Mouse (Mus musculus) embryonic facial prominence, embryonic 15.5 days (tissue): ENCODE measurements around the gene Pacsin3. TPM values are rescaled to one million over a fixed set of nuclear protein-coding genes. Genes with fewer than 3 reads are reported as not detected.

Source experiments
- ATAC-seq: fragments of 200-750 bp; cut with Nextera tagmentation; 2 replicates; pipeline ENCODE4 v1.8.0; 2017; ENCODE audit warnings: low read depth, moderate TSS enrichment; ENCODE audit not compliant: insufficient number of reproducible peaks, low FRiP score, low TSS enrichment
- H3K27ac ChIP-seq: fragments of 300-500 bp; sonication (generic); replicated peaks from 2 replicates; pipeline ENCODE4 v1.5.1; 2015; ENCODE audit warnings: mild to moderate bottlenecking, inconsistent platforms
- H3K27me3 ChIP-seq: fragments of 300-500 bp; sonication (generic); 2 replicates; pipeline ENCODE4 v1.6.1; 2015; ENCODE audit warnings: inconsistent platforms
- H3K36me3 ChIP-seq: fragments of 300-500 bp; sonication (generic); 2 replicates; pipeline ENCODE4 v1.6.1; 2015; ENCODE audit warnings: mild to moderate bottlenecking, inconsistent platforms
- H3K4me1 ChIP-seq: fragments of 300-500 bp; sonication (generic); 2 replicates; pipeline ENCODE4 v1.6.1; 2015; ENCODE audit warnings: inconsistent platforms
- H3K4me2 ChIP-seq: fragments of 300-500 bp; sonication (generic); replicated peaks from 2 replicates; pipeline ENCODE4 v1.6.1; 2015; ENCODE audit warnings: mild to moderate bottlenecking, inconsistent platforms
- H3K4me3 ChIP-seq: fragments of 300-500 bp; sonication (generic); replicated peaks from 2 replicates; pipeline ENCODE4 v1.5.1; 2015; ENCODE audit warnings: mild to moderate bottlenecking, inconsistent platforms
- H3K9ac ChIP-seq: fragments of 300-500 bp; sonication (generic); 2 replicates; pipeline ENCODE4 v1.6.1; 2015; ENCODE audit warnings: inconsistent platforms
- H3K9me3 ChIP-seq: fragments of 300-500 bp; sonication (generic); replicated peaks from 2 replicates; pipeline ENCODE4 v1.6.1; 2016; ENCODE audit warnings: inconsistent platforms
- WGBS: fragments of 180-500 bp; shearing (Covaris S2); methylation state at CpG from one replicate; pipeline ENCODE4 v1.1.7; 2015; 5-methylcytosine and 5-hydroxymethylcytosine counted together
- polyA plus RNA-seq: library from polyadenylated mRNA; unstranded; fragments of >200 nt; fragmentation: Nextera tagmentation; extraction: Ambion mirVana; gene quantifications from 2 replicates; pipeline ENCODE4 v1.2.1, GENCODE M21; 2015

Pacsin3 gene
- polyA plus RNA-seq, 1 experiment from 2014 or later: 55.1 TPM

DNA sequence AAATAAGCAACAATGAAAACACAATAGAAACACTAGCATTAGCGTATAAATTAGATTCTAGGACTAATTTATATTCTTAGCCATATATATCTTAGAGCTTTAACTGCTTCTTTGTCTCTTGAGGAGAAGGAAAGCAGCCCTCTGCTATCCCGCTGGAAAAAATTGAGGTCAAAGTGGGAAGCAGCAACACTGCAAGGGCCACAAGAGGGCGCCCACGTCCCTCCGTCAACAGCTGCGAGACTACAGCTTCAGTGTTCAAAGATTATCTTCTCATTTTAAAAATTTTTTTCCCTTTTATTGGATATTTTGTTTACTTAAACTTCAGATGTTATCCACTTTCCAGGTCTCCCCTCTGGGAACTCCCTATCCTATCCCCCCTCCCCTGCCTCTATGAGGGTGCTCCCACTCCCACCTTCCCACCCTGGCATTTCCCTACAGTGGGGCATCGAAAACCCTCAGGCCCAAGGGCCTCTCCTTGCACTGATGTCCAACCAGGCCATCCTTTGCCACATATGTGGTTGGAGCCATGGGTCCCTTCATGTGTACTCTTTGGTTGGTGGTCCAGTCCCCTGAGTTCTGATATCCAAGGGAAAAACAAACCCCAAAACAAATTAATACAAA lies 30.2 kb downstream of the Pacsin3 start:
- Histone ChIP-seq H3K4me1 (peaks cover 7% of the 10 kb centered on the region), H3K9ac (no peak overlapping the region), H3K27ac (no peak overlapping the region), H3K4me2 (no peak overlapping the region), H3K4me3 (no peak overlapping the region), H3K27me3 (no peaks in the 10 kb centered on the region), H3K36me3 (no peaks in the 10 kb centered on the region), H3K9me3 (no peaks in the 10 kb centered on the region)
- 15% methylated on average over 7 of the region's 7 CpGs for WGBS
- ATAC-seq: no peak

DNA sequence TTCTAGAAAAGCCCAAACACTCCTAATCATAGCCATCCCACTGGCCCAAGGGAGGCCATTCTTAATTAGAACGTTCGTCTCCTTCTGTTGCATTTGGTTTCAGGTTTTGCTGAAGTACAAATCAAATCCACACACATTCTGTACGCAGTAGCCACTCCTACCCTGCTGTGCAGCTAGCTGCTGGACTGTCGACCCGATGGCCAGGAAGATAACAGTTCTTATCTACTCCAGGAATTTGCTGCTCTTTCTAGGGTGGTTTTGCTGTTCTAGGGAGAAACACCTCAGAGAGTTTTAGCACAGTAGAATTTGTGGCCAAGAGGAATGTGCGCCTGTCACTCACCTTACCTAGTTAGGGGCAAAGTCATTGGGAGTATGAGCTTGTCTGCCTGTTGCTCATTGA lies 31.8 kb downstream of the Pacsin3 start:
- Histone ChIP-seq H3K4me1 (peaks cover 16% of the 10 kb centered on the region), H3K4me2 (no peak overlapping the region), H3K4me3 (no peak overlapping the region), H3K36me3 (no peaks in the 10 kb centered on the region), H3K27me3 (no peaks in the 10 kb centered on the region), H3K27ac (no peak overlapping the region), H3K9ac (no peak overlapping the region), H3K9me3 (no peaks in the 10 kb centered on the region)
- ATAC-seq: no peak
- WGBS: 47% methylated on average over 6 of the region's 6 CpGs

- Histone ChIP-seq H3K4me3 (no peak overlapping the region), H3K36me3 (no peaks in the 10 kb centered on the region), H3K9ac (no peak overlapping the region), H3K27me3 (no peaks in the 10 kb centered on the region), H3K4me1 (peaks cover 13% of the 10 kb centered on the region), H3K9me3 (no peaks in the 10 kb centered on the region), H3K4me2 (no peak overlapping the region), H3K27ac (peak overlapping the region; percentile 58)
- 34% methylated on average over 12 of the region's 12 CpGs for WGBS
- peak; percentile 56; the same call in 1 of the 2 replicates for ATAC-seq
Observed at GRCm38 (mm10) chr2:91291197-91292007, 35.6 kb downstream of the Pacsin3 start.

GRCm38 (mm10) chr2:91294226-91294625 lies 38.5 kb downstream of the Pacsin3 start:
- Histone ChIP-seq H3K27me3 (no peaks in the 10 kb centered on the region), H3K27ac (no peak overlapping the region), H3K9ac (no peak overlapping the region), H3K36me3 (no peaks in the 10 kb centered on the region), H3K4me3 (no peak overlapping the region), H3K9me3 (no peaks in the 10 kb centered on the region), H3K4me2 (no peak overlapping the region), H3K4me1 (peaks cover 17% of the 10 kb centered on the region)
- ATAC-seq: no peak
- 94% methylated on average over 3 of the region's 3 CpGs for WGBS

DNA sequence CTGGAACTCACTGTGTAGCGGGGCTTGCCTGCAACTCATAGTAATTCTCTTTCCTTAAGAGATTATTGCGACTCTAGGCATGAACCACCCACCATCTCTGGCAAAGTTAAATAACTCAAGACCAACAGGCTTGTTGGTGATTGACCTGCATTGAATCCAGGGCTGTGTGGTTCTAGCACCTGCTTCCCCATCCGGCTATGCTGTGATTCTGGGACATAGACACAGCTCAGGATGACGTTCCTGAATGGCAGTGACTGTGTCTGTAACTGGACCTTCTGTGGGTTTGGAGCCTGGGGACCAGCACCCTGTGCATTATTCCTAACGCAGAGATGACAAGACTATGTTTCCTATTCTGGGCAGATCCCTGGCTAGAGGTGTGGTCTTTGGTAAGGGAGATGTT lies 40.1 kb downstream of the Pacsin3 start:
- Histone ChIP-seq H3K4me2 (no peak overlapping the region), H3K27ac (no peak overlapping the region), H3K9ac (no peak overlapping the region), H3K27me3 (no peaks in the 10 kb centered on the region), H3K4me3 (no peak overlapping the region), H3K4me1 (peaks cover 15% of the 10 kb centered on the region), H3K9me3 (no peaks in the 10 kb centered on the region), H3K36me3 (no peaks in the 10 kb centered on the region)
- no peak for ATAC-seq
- 84% methylated on average over 5 of the region's 5 CpGs for WGBS

GRCm38 (mm10) chr2:91299156-91299555 lies 43.4 kb downstream of the Pacsin3 start:
- no peak overlapping the region for H3K4me3 ChIP-seq
- ATAC-seq: peak; percentile 81; the same call in 1 of the 2 replicates
- H3K27ac ChIP-seq: 0 out of 2 replicates have a peak overlapping the region, but pooled peaks have one; percentile 23
- peaks cover 5% of the 10 kb centered on the region; the same call in 1 of the 2 replicates for H3K4me1 ChIP-seq
- H3K27me3 ChIP-seq: no peaks in the 10 kb centered on the region
- H3K4me2 ChIP-seq: no peak overlapping the region
- WGBS: 60% methylated on average over 3 of the region's 3 CpGs
- H3K36me3 ChIP-seq: 0 out of 2 replicates have a peak, but pooled peaks cover under 1% of the 10 kb centered on the region
- no peaks in the 10 kb centered on the region for H3K9me3 ChIP-seq
- H3K9ac ChIP-seq: no peak overlapping the region

- H3K4me2 ChIP-seq: no peak overlapping the region
- no peak overlapping the region for H3K4me3 ChIP-seq
- ATAC-seq: no peak
- no peaks in the 10 kb centered on the region for H3K9me3 ChIP-seq
- no peak overlapping the region for H3K9ac ChIP-seq
- H3K36me3 ChIP-seq: 0 out of 2 replicates have a peak, but pooled peaks cover 3% of the 10 kb centered on the region
- 78% methylated on average over 2 of the region's 2 CpGs for WGBS
- peaks cover 5% of the 10 kb centered on the region; the same call in 1 of the 2 replicates for H3K4me1 ChIP-seq
- H3K27me3 ChIP-seq: no peaks in the 10 kb centered on the region
- no peak overlapping the region for H3K27ac ChIP-seq
Observed at GRCm38 (mm10) chr2:91300784-91301183, 45.0 kb downstream of the Pacsin3 start.

GRCm38 (mm10) chr2:91301836-91302235 lies 46.1 kb downstream of the Pacsin3 start:
- WGBS: 85% methylated on average over 2 of the region's 2 CpGs
- Histone ChIP-seq H3K4me1 (peaks cover 5% of the 10 kb centered on the region; the same call in 1 of the 2 replicates), H3K9me3 (no peaks in the 10 kb centered on the region)

GRCm38 (mm10) chr2:91302845-91303244 lies 47.1 kb downstream of the Pacsin3 start:
- Histone ChIP-seq H3K27ac (no peak overlapping the region), H3K9me3 (no peaks in the 10 kb centered on the region), H3K4me3 (no peak overlapping the region), H3K9ac (no peak overlapping the region), H3K4me2 (no peak overlapping the region), H3K36me3 (0 out of 2 replicates have a peak, but pooled peaks cover 3% of the 10 kb centered on the region), H3K4me1 (peaks cover 5% of the 10 kb centered on the region; the same call in 1 of the 2 replicates), H3K27me3 (no peaks in the 10 kb centered on the region)
- no peak for ATAC-seq
- WGBS: 73% methylated on average over 3 of the region's 3 CpGs

More at GRCm38 (mm10) chr2:91301836-91302235, 46.1 kb downstream of the Pacsin3 start:
- Histone ChIP-seq H3K4me3 (no peak overlapping the region), H3K27me3 (no peaks in the 10 kb centered on the region), H3K4me2 (no peak overlapping the region), H3K36me3 (0 out of 2 replicates have a peak, but pooled peaks cover 3% of the 10 kb centered on the region), H3K27ac (no peak overlapping the region), H3K9ac (no peak overlapping the region)
- no peak for ATAC-seq

DNA sequence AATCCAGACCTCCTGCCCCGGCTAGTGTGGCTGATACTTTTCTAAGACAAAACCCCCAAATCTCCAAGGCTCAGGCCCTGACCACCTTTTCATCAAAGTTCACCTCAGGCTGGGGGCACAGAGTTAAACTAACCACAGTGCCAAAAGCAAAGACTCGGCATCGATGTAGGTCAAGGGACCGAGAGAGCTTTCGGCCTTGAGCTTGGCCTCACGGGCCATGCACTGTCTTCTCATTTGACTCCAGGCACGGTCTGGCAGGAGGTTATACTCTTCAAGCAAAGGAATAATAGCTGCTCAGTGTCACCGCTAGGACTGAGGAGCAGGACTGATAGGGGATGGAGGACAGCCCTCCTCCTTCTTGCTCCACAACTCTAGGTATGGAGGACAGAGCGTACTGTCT lies 50.2 kb downstream of the Pacsin3 start:
- Histone ChIP-seq H3K27me3 (no peaks in the 10 kb centered on the region), H3K36me3 (0 out of 2 replicates have a peak, but pooled peaks cover 3% of the 10 kb centered on the region), H3K4me3 (no peak overlapping the region), H3K9me3 (no peaks in the 10 kb centered on the region), H3K4me2 (no peak overlapping the region), H3K4me1 (no peaks in the 10 kb centered on the region), H3K9ac (no peak overlapping the region), H3K27ac (no peak overlapping the region)
- no peak for ATAC-seq
- 90% methylated on average over 9 of the region's 9 CpGs for WGBS

DNA sequence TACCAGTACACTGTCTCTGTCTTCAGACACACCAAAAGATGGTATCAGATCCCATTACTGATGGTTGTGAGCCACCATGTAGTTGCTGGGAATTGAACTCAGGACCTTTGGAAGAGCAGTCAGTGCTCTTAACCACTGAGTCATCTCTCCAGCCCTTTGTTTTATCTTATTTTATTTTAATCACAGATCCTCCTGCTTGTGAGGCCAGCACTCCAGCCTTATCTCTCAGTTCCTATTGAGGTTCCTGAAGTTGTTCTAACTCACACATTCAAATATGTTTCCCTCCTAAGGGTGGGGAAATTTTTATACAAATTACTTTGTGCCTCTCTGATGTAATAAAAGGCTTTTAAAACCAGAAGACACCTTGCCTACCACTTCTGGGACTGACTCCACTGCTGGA lies 50.8 kb downstream of the Pacsin3 start:
- H3K9me3 ChIP-seq: no peaks in the 10 kb centered on the region
- no peaks in the 10 kb centered on the region for H3K27me3 ChIP-seq
- no peak overlapping the region for H3K4me2 ChIP-seq
- no peak for ATAC-seq
- 0 out of 2 replicates have a peak, but pooled peaks cover 3% of the 10 kb centered on the region for H3K36me3 ChIP-seq
- H3K27ac ChIP-seq: no peak overlapping the region
- no peak overlapping the region for H3K9ac ChIP-seq
- H3K4me1 ChIP-seq: no peaks in the 10 kb centered on the region
- no peak overlapping the region for H3K4me3 ChIP-seq
